14 mouse cellular contexts compared by ENCODE assay signal in genomic region chr10:115311263-115311965, GRCm38 (mm10). TPM values are rescaled to one million over a fixed set of nuclear protein-coding genes. Genes with fewer than 3 reads are reported as not detected.
DNase-seq lines count a peak whose midpoint lies in the region; ATAC-seq and TF ChIP-seq lines count a peak whose summit lies in the region.
"Had no signal": no experiment of that assay in that cellular context is flagged by ENCODE, and none has a peak within 500 bp of the region (broad histone marks: within the 10 kb centered on the region; RNA-seq: fewer than 3 reads in every experiment).

No protein-coding gene starts in this region.

- 77% methylated on average over 14 of the region's 14 CpGs for WGBS in heart, embryonic 13.5 days
- 90% methylated on average over 14 of the region's 14 CpGs for WGBS in midbrain, embryonic 11.5 days
- WGBS in midbrain, embryonic 16.5 days = 89% methylated on average over 14 of the region's 14 CpGs
- 61% methylated on average over 14 of the region's 14 CpGs for WGBS in kidney, postnatal 0 days

- 0 out of 2 replicates have a peak overlapping the region, but pooled peaks have one; percentile 32 for H3K27ac ChIP-seq in heart, embryonic 13.5 days (replicated peaks)
- H3K27ac ChIP-seq in midbrain, embryonic 11.5 days (ENCODE audit: low read depth, low read length) = no peak overlapping the region
- H3K27ac ChIP-seq in midbrain, embryonic 16.5 days (ENCODE audit: low read length) = no peak overlapping the region
- 0 out of 2 replicates have a peak overlapping the region, but pooled peaks have one; percentile 31 for H3K27ac ChIP-seq in kidney, postnatal 0 days
- H3K27ac ChIP-seq: liver, embryonic 15.5 days; midbrain, embryonic 13.5 days; neural tube, embryonic 13.5 days had no signal

- no peaks in the 10 kb centered on the region for H3K27me3 ChIP-seq in heart, embryonic 13.5 days (replicated peaks)
- no peaks in the 10 kb centered on the region for H3K27me3 ChIP-seq in midbrain, embryonic 11.5 days (ENCODE audit: control insufficient read depth, insufficient read depth, low read length)
- no peaks in the 10 kb centered on the region for H3K27me3 ChIP-seq in midbrain, embryonic 16.5 days (ENCODE audit: control insufficient read depth, insufficient read depth, low read depth, low read length)
- H3K27me3 ChIP-seq in kidney, postnatal 0 days (ENCODE audit: insufficient read depth, low read length) = no peaks in the 10 kb centered on the region
- H3K27me3 ChIP-seq: liver, embryonic 15.5 days; midbrain, embryonic 13.5 days; neural tube, embryonic 13.5 days had no signal

- TF ChIP-seq CTCF in kidney, postnatal 0 days (IDR thresholded peaks at IDR 0.05; ENCODE audit: low read depth) = no peak

- DNase-seq in heart, postnatal 14 days = no peak
- DNase-seq in midbrain, embryonic 11.5 days (ENCODE audit: low spot score, missing footprints) = peak; percentile 68
- DNase-seq in kidney, postnatal 0 days (ENCODE audit: low spot score) = peak; percentile 70
- peak; percentile 25 for DNase-seq in naive thymus-derived CD4-positive, alpha-beta T cell, adult 2 months (ENCODE audit: low read depth)
- no peak for DNase-seq in layer of hippocampus, postnatal 10 days (ENCODE audit: low spot score in 2 of 2)
- DNase-seq in ovary, adult 18-20 months (ENCODE audit: low spot score) = no peak
- DNase-seq: adrenal gland, postnatal 10 days; thymus, postnatal 36 days had no signal

- intact Hi-C loops in heart, postnatal 14 days (cut with DNase I) = loop anchor here (5.0 kb wide), 1 partner anchor 59 kb away; the partner anchor contains the start of gene Tbc1d15

- no peaks in the 10 kb centered on the region for H3K9me3 ChIP-seq in heart, embryonic 13.5 days
- no peaks in the 10 kb centered on the region for H3K9me3 ChIP-seq in midbrain, embryonic 11.5 days (ENCODE audit: control insufficient read depth, low read length)
- no peaks in the 10 kb centered on the region for H3K9me3 ChIP-seq in midbrain, embryonic 16.5 days (replicated peaks; ENCODE audit: control insufficient read depth, low read length, poor library complexity, severe bottlenecking)
- H3K9me3 ChIP-seq in kidney, postnatal 0 days (replicated peaks; ENCODE audit: low read length) = no peaks in the 10 kb centered on the region
- H3K9me3 ChIP-seq: liver, embryonic 15.5 days; midbrain, embryonic 13.5 days; neural tube, embryonic 13.5 days had no signal

- H3K36me3 ChIP-seq in heart, embryonic 13.5 days = no peaks in the 10 kb centered on the region; the same call in 1 of the 2 replicates
- H3K36me3 ChIP-seq in midbrain, embryonic 11.5 days (ENCODE audit: control insufficient read depth, insufficient read depth, low read length) = no peaks in the 10 kb centered on the region
- no peaks in the 10 kb centered on the region for H3K36me3 ChIP-seq in midbrain, embryonic 16.5 days (ENCODE audit: control insufficient read depth, insufficient read depth, low read length)
- H3K36me3 ChIP-seq in kidney, postnatal 0 days (ENCODE audit: insufficient read depth, low read length) = no peaks in the 10 kb centered on the region
- H3K36me3 ChIP-seq: liver, embryonic 15.5 days; midbrain, embryonic 13.5 days; neural tube, embryonic 13.5 days had no signal

- no peak overlapping the region for H3K4me3 ChIP-seq in heart, embryonic 13.5 days
- no peak overlapping the region for H3K4me3 ChIP-seq in midbrain, embryonic 11.5 days (ENCODE audit: low read depth, low read length)
- no peak overlapping the region for H3K4me3 ChIP-seq in midbrain, embryonic 16.5 days (ENCODE audit: low read depth, low read length)
- H3K4me3 ChIP-seq in kidney, postnatal 0 days (replicated peaks; ENCODE audit: low read depth, low read length) = no peak overlapping the region
- H3K4me3 ChIP-seq: liver, embryonic 15.5 days; midbrain, embryonic 13.5 days; neural tube, embryonic 13.5 days had no signal

- no peak for ATAC-seq in heart, embryonic 13.5 days (ENCODE audit: extremely low read depth, insufficient number of reproducible peaks, low FRiP score, low TSS enrichment)
- no peak for ATAC-seq in midbrain, embryonic 11.5 days (ENCODE audit: low FRiP score)
- no peak for ATAC-seq in midbrain, embryonic 16.5 days
- ATAC-seq in kidney, postnatal 0 days (replicated peaks; ENCODE audit: low FRiP score, low read depth) = no peak
- ATAC-seq: inflammation-experienced regulatory T-cells, adult 6 months; midbrain, embryonic 13.5 days had no signal

- H3K9ac ChIP-seq in heart, embryonic 13.5 days = no peak overlapping the region
- no peak overlapping the region for H3K9ac ChIP-seq in midbrain, embryonic 11.5 days (ENCODE audit: low read length)
- no peak overlapping the region for H3K9ac ChIP-seq in midbrain, embryonic 16.5 days (ENCODE audit: low read depth, low read length)
- H3K9ac ChIP-seq in kidney, postnatal 0 days (ENCODE audit: low read depth, low read length) = no peak overlapping the region
- H3K9ac ChIP-seq: liver, embryonic 15.5 days; midbrain, embryonic 13.5 days had no signal

- H3K4me1 ChIP-seq in heart, embryonic 13.5 days = peaks cover 66% of the 10 kb centered on the region
- H3K4me1 ChIP-seq in midbrain, embryonic 11.5 days (ENCODE audit: control insufficient read depth, insufficient read depth, low read length) = peaks cover 11% of the 10 kb centered on the region
- H3K4me1 ChIP-seq in midbrain, embryonic 16.5 days (ENCODE audit: control insufficient read depth, insufficient read depth, low read length) = peaks cover 29% of the 10 kb centered on the region
- peaks cover 19% of the 10 kb centered on the region; the same call in 1 of the 2 replicates for H3K4me1 ChIP-seq in kidney, postnatal 0 days (replicated peaks; ENCODE audit: insufficient read depth, low read length)

- no peak overlapping the region; the same call in 1 of the 2 replicates for H3K4me2 ChIP-seq in heart, embryonic 13.5 days
- no peak overlapping the region for H3K4me2 ChIP-seq in midbrain, embryonic 11.5 days
- H3K4me2 ChIP-seq in midbrain, embryonic 16.5 days (ENCODE audit: low read length) = no peak overlapping the region
- 0 out of 2 replicates have a peak overlapping the region, but pooled peaks have one; percentile 8 for H3K4me2 ChIP-seq in kidney, postnatal 0 days (ENCODE audit: low read length)
- H3K4me2 ChIP-seq: midbrain, embryonic 13.5 days had no signal

RNA-seq across cellular contexts. Expression of gene Rab21, which starts 4.0 kb away (rescaled TPM):
- polyA plus RNA-seq in heart, embryonic 13.5 days (2015; fragmentation: Nextera tagmentation; extraction: Ambion mirVana) = 4.6 and 5.0 TPM in 2 replicates
- total RNA-seq in heart, postnatal 14 days (2021) = 10 to 100 TPM; 66.8 to 68.4 TPM
- polyA plus RNA-seq in midbrain, embryonic 11.5 days (2014; fragmentation: Nextera tagmentation; extraction: Ambion mirVana) = 9.7 and 9.8 TPM in 2 replicates
- polyA plus RNA-seq in midbrain, embryonic 16.5 days (2015; fragmentation: Nextera tagmentation; extraction: Ambion mirVana) = 6.6 and 7.0 TPM in 2 replicates
- 10.1 and 17.8 TPM in 2 replicates for polyA plus RNA-seq in kidney, postnatal 0 days (2015; fragmentation: Nextera tagmentation; extraction: Ambion mirVana)
- 10 to 100 TPM; 49.2 to 51.0 TPM for total RNA-seq in layer of hippocampus, postnatal 10 days (2021)

RNA-seq across cellular contexts. Expression of gene Tmem19, which starts 50.9 kb away (rescaled TPM):
- polyA plus RNA-seq in heart, embryonic 13.5 days (2015; fragmentation: Nextera tagmentation; extraction: Ambion mirVana) = 20.3 and 20.5 TPM in 2 replicates
- total RNA-seq in heart, postnatal 14 days (2021) = 10 to 100 TPM; 14.9 to 17.7 TPM
- polyA plus RNA-seq in midbrain, embryonic 11.5 days (2014; fragmentation: Nextera tagmentation; extraction: Ambion mirVana) = 39.7 and 42.2 TPM in 2 replicates
- 37.6 and 38.2 TPM in 2 replicates for polyA plus RNA-seq in midbrain, embryonic 16.5 days (2015; fragmentation: Nextera tagmentation; extraction: Ambion mirVana)
- 47.4 and 54.5 TPM in 2 replicates for polyA plus RNA-seq in kidney, postnatal 0 days (2015; fragmentation: Nextera tagmentation; extraction: Ambion mirVana)
- total RNA-seq in layer of hippocampus, postnatal 10 days (2021) = 10 to 100 TPM; 49.8 to 52.0 TPM

Comparison
In these comparisons a context has a peak if more than half of its experiments do, and no peak if none do; other contexts are left out.
1. H3K27ac ChIP-seq: peak in heart, embryonic 13.5 days (single experiment) and kidney, postnatal 0 days (single experiment); none in midbrain, embryonic 11.5 days (single experiment) and midbrain, embryonic 16.5 days (single experiment).
2. DNase-seq: peak in midbrain, embryonic 11.5 days (single experiment), kidney, postnatal 0 days (single experiment) and naive thymus-derived CD4-positive, alpha-beta T cell, adult 2 months (single experiment); none in heart, postnatal 14 days (0 of 2), layer of hippocampus, postnatal 10 days (0 of 2) and ovary, adult 18-20 months (single experiment).